Mouse (Mus musculus) lung, adult 2 months (tissue): ENCODE data around the gene Pdlim5.

Experiments used
- CTCF ChIP-seq: fragments of 200-500 bp; IDR thresholded peaks from 2 replicates; pipeline ENCODE4 v1.5.1; 2011; ENCODE audit warnings: mild to moderate bottlenecking, low read length, control low read depth; ENCODE audit not compliant: insufficient read depth
- POLR2A ChIP-seq: fragments of 200-500 bp; IDR thresholded peaks from 2 replicates; pipeline ENCODE4 v1.6.1; 2011; ENCODE audit warnings: low read depth, mild to moderate bottlenecking, control low read depth, low read length, borderline replicate concordance; ENCODE audit errors: extremely low read depth

- TF ChIP-seq CTCF: no peak
- TF ChIP-seq POLR2A: no peak
These were observed 62.8 kb downstream of the Pdlim5 start for GRCm38 (mm10) chr3:142332716-142333115.
